Mouse (Mus musculus): ENCODE measurements around the gene Actl7b.

Gene Actl7b

GRCm38 (mm10) chr4:56741041-56741493 lies at the start of gene Actl7b:
Actl7b (minus strand) TSS chr4:56741443.
- no peak for DNase-seq (ENCODE audit: low spot score in 2 of 2)

- no peak for DNase-seq (ENCODE audit: low spot score in 2 of 2)
Measured at GRCm38 (mm10) chr4:56771065-56771464, 29.8 kb upstream of the Actl7b start.

- no peak for DNase-seq (ENCODE audit: low spot score in 2 of 2)
Measured at GRCm38 (mm10) chr4:56768913-56769312, 27.7 kb upstream of the Actl7b start.

DNA sequence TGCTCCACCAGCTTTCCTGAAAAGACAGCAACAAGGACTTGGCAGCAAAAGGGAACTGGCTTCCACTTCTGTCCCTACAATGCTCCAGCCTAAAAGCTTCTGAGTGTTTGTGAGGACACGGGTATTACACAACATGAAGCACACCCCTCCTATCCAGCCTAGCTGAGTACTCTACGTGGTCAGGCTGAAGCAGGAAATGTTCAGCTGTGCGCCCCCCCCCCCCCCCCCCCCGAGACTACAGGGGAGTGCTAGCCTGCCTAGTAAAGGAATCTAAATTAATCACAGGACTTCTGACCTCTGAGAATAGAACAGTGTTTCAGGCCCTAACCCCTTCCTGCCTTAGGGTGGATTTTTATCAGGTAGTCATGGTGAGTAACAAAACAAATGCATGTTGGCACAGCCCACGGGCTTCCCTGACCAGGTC lies 26.6 kb upstream of the Actl7b start:
- peak in 1 of 2 experiments; percentile 10 for DNase-seq (ENCODE audit: low spot score in 2 of 2)

DNA sequence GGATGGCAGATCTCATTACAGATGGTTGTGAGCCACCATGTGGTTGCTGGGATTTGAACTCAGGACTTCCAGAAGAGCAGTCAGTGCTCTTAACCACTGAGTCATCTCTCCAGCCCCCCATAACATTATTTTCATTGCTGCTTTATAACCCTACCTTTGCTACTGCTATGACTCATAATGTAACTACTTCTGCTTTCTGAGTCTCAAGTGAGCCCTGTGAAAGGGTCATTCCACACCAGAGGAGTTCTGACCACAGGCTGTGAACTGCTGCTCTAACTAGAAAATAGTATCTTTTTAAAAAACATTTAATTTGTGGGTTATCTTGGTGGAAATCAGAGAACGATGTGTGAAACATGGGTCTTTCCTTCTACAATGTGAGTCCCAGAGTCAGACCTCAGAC lies 16.4 kb upstream of the Actl7b start:
- DNase-seq (ENCODE audit: low spot score in 2 of 2): no peak

GRCm38 (mm10) chr4:56756966-56757600 lies 15.8 kb upstream of the Actl7b start:
- no peak for DNase-seq (ENCODE audit: low spot score in 2 of 2)

GRCm38 (mm10) chr4:56756021-56756420 lies 14.8 kb upstream of the Actl7b start:
- DNase-seq (ENCODE audit: low spot score in 2 of 2): no peak

DNA sequence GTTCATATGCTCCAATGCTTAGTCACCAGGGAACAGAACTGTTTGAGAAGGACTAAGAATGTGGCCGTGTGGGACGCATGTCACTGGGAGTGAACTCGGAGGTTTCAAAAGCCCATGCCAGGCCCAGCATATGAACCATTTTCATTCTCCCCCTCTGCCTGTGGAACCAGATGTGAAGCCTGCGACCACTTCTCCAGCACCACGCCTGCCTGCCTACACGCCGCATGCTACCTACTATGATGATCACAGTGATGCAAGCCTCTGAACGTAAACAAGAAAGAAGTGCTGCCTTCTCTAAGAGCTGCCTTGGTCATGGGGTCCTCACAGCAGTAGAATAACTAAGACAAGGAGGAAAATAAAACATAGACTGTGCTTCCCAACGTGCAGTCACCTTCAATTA lies 6.2 kb upstream of the Actl7b start:
- DNase-seq (ENCODE audit: low spot score in 2 of 2): no peak

GRCm38 (mm10) chr4:56746345-56746744 lies 5.1 kb upstream of the Actl7b start:
- DNase-seq (ENCODE audit: low spot score in 2 of 2): no peak

DNA sequence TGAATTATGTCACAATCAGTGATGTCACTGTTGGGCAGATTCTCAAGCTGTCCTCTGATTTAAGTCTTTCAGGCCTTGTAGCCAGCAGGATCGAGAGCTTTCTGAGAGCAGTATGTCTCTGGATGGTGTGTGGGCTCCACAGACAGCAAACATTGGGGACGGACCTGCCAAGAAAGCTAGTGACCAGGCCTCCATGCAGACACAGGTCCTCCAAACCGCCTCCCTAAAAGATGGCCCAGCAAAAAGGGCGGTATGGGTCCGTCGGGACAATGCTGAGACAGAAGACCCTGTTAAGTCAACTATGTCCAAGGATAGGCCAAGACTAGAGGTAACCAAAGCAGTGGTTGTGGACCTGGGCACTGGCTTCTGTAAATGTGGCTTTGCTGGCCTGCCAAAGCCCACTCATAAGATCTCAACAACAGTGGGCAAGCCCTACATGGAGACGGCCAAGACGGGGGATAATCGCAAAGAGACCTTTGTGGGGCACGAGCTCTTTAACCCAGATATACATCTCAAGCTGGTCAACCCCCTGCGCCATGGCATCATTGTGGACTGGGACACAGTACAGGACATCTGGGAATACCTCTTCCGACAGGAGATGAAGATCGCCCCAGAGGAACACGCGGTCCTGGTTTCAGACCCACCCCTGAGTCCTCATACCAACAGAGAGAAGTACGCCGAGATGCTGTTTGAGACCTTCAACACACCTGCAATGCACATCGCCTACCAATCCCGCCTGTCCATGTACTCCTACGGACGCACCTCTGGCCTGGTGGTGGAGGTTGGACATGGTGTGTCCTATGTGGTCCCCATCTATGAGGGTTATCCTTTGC lies 2.3 kb upstream of the Actl7b start, which contains the start of gene Actl7a:
Gene Actl7a (plus strand): TSS at position 51 of the 833 bp plus-strand sequence.
- no peak for DNase-seq (ENCODE audit: low spot score in 2 of 2)

- no peak for DNase-seq (ENCODE audit: low spot score in 2 of 2)
Measured at GRCm38 (mm10) chr4:56742698-56743097, 1.5 kb upstream of the Actl7b start.

- DNase-seq (ENCODE audit: low spot score in 2 of 2): no peak
Measured at GRCm38 (mm10) chr4:56740611-56741010, 632 bp downstream of the Actl7b start.

GRCm38 (mm10) chr4:56740020-56740485 lies 1.2 kb downstream of the Actl7b start, which contains the start of gene Gm26657:
Gm26657 (plus strand) TSS chr4:56740070.
- DNase-seq (ENCODE audit: low spot score in 2 of 2): no peak

DNA sequence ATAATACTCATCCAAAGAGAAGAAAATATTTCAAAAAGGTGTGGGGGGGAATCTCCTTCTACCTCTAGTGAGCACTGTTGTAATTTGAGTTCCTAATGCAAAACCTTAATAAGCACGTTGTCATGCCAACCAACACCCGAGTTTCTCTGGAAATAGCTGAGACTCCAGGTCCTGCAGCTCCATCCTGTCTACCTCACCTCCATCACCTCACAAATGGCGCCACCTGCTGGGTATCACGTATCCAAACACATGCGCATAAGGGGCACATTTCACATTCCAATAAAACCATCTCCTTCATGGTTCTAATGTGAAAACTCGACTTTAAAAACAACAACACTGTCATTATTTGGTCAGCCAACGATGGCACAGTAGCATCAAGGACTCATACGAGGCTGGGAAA lies 15.4 kb downstream of the Actl7b start:
- DNase-seq (ENCODE audit: low spot score in 2 of 2): no peak

DNA sequence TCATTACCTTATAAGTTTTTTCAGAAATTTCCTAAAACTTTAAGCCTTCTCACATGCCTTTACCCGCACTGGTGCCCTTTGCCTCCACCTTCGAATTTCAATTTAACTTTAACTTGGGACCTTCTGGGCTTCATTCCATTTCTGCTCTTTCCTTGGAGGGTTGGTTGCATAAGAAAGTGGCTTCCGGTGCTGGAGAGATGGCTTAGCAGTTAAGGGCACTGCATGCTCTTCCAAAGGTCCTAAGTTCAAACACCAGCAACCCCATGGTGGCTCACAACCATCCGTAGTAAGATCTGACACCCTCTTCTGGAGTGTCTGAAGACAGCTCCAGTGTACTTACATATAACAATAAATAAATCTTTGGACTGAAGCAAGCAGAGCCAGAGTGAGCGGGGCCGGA lies 18.0 kb downstream of the Actl7b start:
- no peak for DNase-seq (ENCODE audit: low spot score in 2 of 2)

DNA sequence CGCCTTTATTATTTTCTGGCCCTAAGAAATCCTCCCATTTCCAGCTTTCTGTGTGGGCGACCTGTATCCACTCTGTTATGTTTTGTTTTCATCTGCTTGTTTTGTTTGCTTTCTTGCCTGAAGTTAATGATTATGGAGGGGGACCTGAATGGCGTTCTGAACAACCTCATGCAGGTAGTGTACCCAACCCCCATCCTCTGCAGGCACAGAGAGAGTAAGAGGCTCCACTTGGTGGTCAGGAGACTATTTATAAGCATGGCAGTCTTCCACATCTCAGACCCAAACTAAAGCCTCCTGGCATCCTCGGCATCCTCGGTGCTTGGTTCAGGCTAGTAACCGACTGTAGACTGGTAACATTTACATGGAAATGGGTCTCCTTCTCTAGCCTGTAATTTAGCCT lies 18.9 kb downstream of the Actl7b start:
- no peak for DNase-seq (ENCODE audit: low spot score in 2 of 2)

DNA sequence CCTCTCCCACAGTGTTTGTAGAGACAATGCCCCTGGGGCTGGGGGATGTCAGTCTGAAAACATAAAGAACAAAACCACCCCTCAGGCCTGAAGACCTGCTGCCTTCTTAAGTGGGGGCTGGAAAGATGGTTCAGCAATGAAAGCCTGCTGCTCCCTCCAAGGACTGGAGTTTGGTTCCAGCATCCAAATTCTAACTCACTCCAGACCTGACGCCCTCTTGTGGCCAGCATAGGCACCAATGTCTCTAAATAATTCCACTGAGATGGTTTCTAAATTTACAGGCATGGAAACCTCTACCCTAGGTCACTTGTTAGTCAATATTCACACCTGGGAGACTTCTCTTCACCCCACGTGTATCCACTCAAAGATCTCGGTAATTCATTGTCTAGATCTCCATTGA lies 19.8 kb downstream of the Actl7b start:
- DNase-seq (ENCODE audit: low spot score in 2 of 2): peak in 1 of 2 experiments; percentile 29

- peak in 1 of 2 experiments; percentile 37 for DNase-seq (ENCODE audit: low spot score in 2 of 2)
Measured at GRCm38 (mm10) chr4:56720403-56720802, 20.8 kb downstream of the Actl7b start.

- no peak for DNase-seq (ENCODE audit: low spot score in 2 of 2)
Measured at GRCm38 (mm10) chr4:56719456-56719855, 21.8 kb downstream of the Actl7b start.

GRCm38 (mm10) chr4:56718573-56719442 lies 22.4 kb downstream of the Actl7b start:
- no peak for DNase-seq (ENCODE audit: low spot score in 2 of 2)

DNA sequence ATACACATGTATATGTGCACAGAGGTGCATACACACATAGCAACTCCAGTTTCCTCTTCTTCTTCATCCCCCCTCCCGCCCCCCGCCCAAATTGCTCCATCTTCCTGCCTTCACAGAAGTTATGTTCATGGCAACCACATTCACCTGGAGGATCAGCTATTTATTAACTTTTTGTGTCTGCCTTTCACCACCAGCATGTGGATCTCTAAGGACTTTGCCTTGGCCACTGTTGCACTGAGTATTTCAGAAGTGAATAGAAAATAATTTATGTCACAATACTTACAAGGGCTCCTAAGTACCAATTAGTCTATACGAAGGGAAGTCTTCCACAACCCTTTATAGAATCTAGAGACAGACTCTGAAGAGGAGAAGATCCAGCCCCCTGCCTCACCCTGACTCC lies 23.3 kb downstream of the Actl7b start:
- no peak for DNase-seq (ENCODE audit: low spot score in 2 of 2)

DNA sequence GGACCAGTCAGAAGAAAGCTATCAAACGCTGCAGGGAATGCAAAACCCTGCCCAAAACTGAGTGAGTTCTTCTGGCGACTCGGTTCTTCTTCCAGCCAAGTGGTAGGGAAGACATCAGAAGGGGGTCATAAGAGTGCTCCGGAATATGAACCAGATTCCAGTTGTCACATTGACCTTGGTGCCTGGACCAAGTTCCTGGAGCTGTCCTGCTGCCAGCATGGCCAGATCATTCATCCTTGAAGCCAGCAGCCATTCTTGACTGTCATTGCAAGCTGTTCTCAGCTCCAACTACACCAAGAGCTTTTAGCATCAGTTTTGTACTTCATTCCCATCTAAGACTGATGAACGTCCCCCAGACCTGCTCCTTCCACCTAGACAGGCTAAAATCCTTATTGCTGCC lies 24.4 kb downstream of the Actl7b start:
- DNase-seq (ENCODE audit: low spot score in 2 of 2): no peak
